Mouse (Mus musculus) central nervous system, embryonic 14 days (tissue): Measurements from ENCODE around the gene Rpain. TPM values are rescaled to one million over a fixed set of nuclear protein-coding genes. Genes with fewer than 3 reads are reported as not detected.

ENCODE experiments used
- polyA plus RNA-seq: library from polyadenylated mRNA; depleted of rRNA; stranded (reverse); fragments of >200 nt; gene quantifications from 2 replicates; pipeline ENCODE4 v1.2.3, GENCODE M21; 2012; rRNA removed

Gene Rpain
- polyA plus RNA-seq: 72.1 and 78.0 TPM in 2 replicates

GRCm38 (mm10) chr11:70969821-70970559 is at the start of gene Rpain, which contains the start of gene Nup88:
Gene Rpain, plus strand, starts transcription at chr11:70970213.
Gene Nup88, minus strand, starts transcription at chr11:70969973.

GRCm38 (mm10) chr11:70982557-70983228 is 12.7 kb downstream of the Rpain start, which contains the start of gene C1qbp:
Gene C1qbp, minus strand, starts transcription at chr11:70983026.

GRCm38 (mm10) chr11:71004316-71004773 is 34.3 kb downstream of the Rpain start, which contains the start of gene Dhx33:
Gene Dhx33, minus strand, starts transcription at chr11:71004437.

GRCm38 (mm10) chr11:71019201-71020068 is 49.4 kb downstream of the Rpain start, which contains the start of the genes Mis12 and Derl2:
Gene Mis12, plus strand, starts transcription at chr11:71019611.
Gene Derl2, minus strand, starts transcription at chr11:71019841.

Other genes with a start within 250 kb of the Rpain start
- gene Zfp3, start 206.0 kb upstream of the Rpain start, polyA plus RNA-seq: 7.2 and 7.3 TPM in 2 replicates
- 0.38 and 0.48 TPM in 2 replicates for gene Scimp, start 157.6 kb upstream of the Rpain start, polyA plus RNA-seq
- gene Rabep1, start 125.4 kb upstream of the Rpain start, polyA plus RNA-seq: 24.1 and 24.6 TPM in 2 replicates
- 126 and 140 TPM in 2 replicates for gene Nup88, start 240 bp upstream of the Rpain start, polyA plus RNA-seq
- 130 and 138 TPM in 2 replicates for gene C1qbp, start 12.8 kb downstream of the Rpain start, polyA plus RNA-seq
- gene Dhx33, start 34.2 kb downstream of the Rpain start, polyA plus RNA-seq: 25.6 and 26.6 TPM in 2 replicates
- gene Mis12, start 49.4 kb downstream of the Rpain start, polyA plus RNA-seq: 24.5 and 25.0 TPM in 2 replicates
- 23.7 and 23.9 TPM in 2 replicates for gene Derl2, start 49.6 kb downstream of the Rpain start, polyA plus RNA-seq
- 405 and 446 TPM in 2 replicates for gene 6330403K07Rik, start 63.3 kb downstream of the Rpain start, polyA plus RNA-seq
- gene Nlrp1a, start 174.5 kb downstream of the Rpain start, polyA plus RNA-seq: 0.03 and 0.06 TPM in 2 replicates